Mouse (Mus musculus) neural tube, embryonic 13.5 days (tissue): ENCODE measurements around the gene Pygo1. TPM values are rescaled to one million over a fixed set of nuclear protein-coding genes. Genes with fewer than 3 reads are reported as not detected.

ENCODE experiments used
- ATAC-seq: fragments of 200-750 bp; cut with Nextera tagmentation; 2 replicates; pipeline ENCODE4 v1.8.0; 2017; ENCODE audit warnings: low read depth, mild to moderate bottlenecking, moderate TSS enrichment, moderate library complexity
- H3K27ac ChIP-seq: fragments of 300-500 bp; sonication (generic); replicated peaks from 2 replicates; pipeline ENCODE4 v1.5.1; 2015; ENCODE audit warnings: moderate library complexity, mild to moderate bottlenecking, inconsistent platforms
- H3K27me3 ChIP-seq: fragments of 300-500 bp; sonication (generic); 2 replicates; pipeline ENCODE4 v1.6.1; 2015; ENCODE audit warnings: mild to moderate bottlenecking, inconsistent platforms
- H3K36me3 ChIP-seq: fragments of 300-500 bp; sonication (generic); 2 replicates; pipeline ENCODE4 v1.6.1; 2015; ENCODE audit warnings: mild to moderate bottlenecking, inconsistent platforms
- H3K4me1 ChIP-seq: fragments of 300-500 bp; sonication (generic); replicated peaks from 2 replicates; pipeline ENCODE4 v1.6.1; 2015; ENCODE audit warnings: inconsistent platforms
- H3K4me2 ChIP-seq: fragments of 300-500 bp; sonication (generic); 2 replicates; pipeline ENCODE4 v1.6.1; 2015; ENCODE audit warnings: inconsistent platforms, mild to moderate bottlenecking, moderate library complexity
- H3K4me3 ChIP-seq: fragments of 300-500 bp; sonication (generic); 2 replicates; pipeline ENCODE4 v1.5.1; 2015; ENCODE audit warnings: mild to moderate bottlenecking, inconsistent platforms
- H3K9ac ChIP-seq: fragments of 300-500 bp; sonication (generic); 2 replicates; pipeline ENCODE4 v1.6.1; 2015; ENCODE audit warnings: moderate library complexity, mild to moderate bottlenecking, inconsistent platforms
- H3K9me3 ChIP-seq: fragments of 300-500 bp; sonication (generic); 2 replicates; pipeline ENCODE4 v1.6.1; 2016; ENCODE audit warnings: inconsistent platforms
- WGBS: fragments of 180-500 bp; shearing (Covaris S2); methylation state at CpG from one replicate; pipeline ENCODE4 v1.1.7; 2015; 5-methylcytosine and 5-hydroxymethylcytosine counted together
- polyA plus RNA-seq: library from polyadenylated mRNA; unstranded; fragments of >200 nt; fragmentation: Nextera tagmentation; extraction: Ambion mirVana; gene quantifications from 2 replicates; pipeline ENCODE4 v1.2.1, GENCODE M21; 2015

Gene Pygo1
- polyA plus RNA-seq, 1 experiment from 2014 or later = 12.4 TPM

DNA sequence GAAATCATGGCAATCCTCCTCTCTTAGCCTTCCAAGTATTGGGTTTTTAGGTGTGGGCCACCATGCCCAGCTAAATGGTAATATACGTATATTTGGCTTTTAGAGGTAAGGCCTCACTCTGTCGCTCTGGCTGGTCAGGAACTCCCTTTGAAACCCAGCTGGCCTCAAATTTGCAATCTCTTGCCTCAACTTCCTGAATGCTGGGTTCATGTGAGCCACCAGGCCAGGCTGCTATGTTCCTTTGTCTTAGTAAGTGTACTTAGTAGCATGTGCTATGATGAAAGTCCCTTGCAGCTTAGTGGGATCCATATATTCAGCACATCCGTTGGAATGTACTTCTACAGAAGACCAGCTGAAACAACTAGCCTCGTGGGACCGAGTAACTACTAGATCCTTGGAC, 49.3 kb downstream of the Pygo1 start:
- ATAC-seq = no peak
- H3K4me1 ChIP-seq = no peaks in the 10 kb centered on the region
- 92% methylated on average over 5 of the region's 5 CpGs for WGBS
- no peaks in the 10 kb centered on the region for H3K9me3 ChIP-seq
- no peaks in the 10 kb centered on the region for H3K36me3 ChIP-seq
- H3K4me2 ChIP-seq = no peak overlapping the region
- no peak overlapping the region for H3K9ac ChIP-seq
- H3K27me3 ChIP-seq = no peaks in the 10 kb centered on the region
- H3K4me3 ChIP-seq = no peak overlapping the region
- no peak overlapping the region for H3K27ac ChIP-seq

DNA sequence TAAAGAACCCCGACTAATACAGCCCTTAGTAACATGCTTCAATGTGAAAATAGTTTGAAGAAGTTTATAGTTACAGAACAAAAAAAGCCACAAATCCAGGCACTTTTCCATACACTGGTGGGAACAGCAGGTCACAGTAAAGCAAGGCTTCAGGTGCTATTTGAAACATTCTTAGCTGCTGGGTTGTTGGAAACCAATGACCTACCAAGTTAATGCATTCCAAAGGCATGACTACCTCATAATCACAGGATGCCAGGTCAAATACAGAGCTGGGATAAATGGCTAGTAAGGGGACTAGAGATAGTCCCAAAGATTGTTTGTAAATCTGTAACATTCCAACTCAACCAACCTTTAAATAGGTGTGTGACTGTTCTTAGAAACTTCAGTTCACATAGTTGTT, 49.8 kb downstream of the Pygo1 start:
- Histone ChIP-seq H3K4me1 (no peaks in the 10 kb centered on the region), H3K27ac (no peak overlapping the region), H3K36me3 (no peaks in the 10 kb centered on the region), H3K4me2 (no peak overlapping the region), H3K9ac (no peak overlapping the region), H3K4me3 (no peak overlapping the region), H3K27me3 (no peaks in the 10 kb centered on the region), H3K9me3 (no peaks in the 10 kb centered on the region)
- 89% methylated on average over 1 of the region's 1 CpGs for WGBS
- no peak for ATAC-seq

DNA sequence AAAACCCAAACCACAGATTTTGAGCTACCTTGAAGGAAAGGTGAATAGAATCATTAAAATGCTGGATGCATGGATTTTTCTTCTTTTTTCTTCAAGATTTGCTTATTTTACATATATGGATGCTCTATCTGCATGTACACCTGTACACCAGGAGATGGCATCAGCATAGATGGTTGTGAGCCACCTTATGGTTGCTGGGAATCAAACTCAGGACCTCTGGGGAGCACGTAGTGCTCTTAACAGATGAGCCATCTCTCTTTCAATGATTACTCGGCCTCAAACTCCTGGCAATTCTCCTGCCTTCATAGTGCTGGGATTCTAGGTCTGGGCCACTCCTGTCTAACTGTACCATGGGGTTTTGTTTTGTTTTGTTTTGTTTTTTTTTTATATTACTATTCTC, 57.6 kb downstream of the Pygo1 start:
- no peaks in the 10 kb centered on the region for H3K27me3 ChIP-seq
- H3K9ac ChIP-seq = no peak overlapping the region
- 66% methylated on average over 2 of the region's 2 CpGs for WGBS
- H3K36me3 ChIP-seq = no peaks in the 10 kb centered on the region
- peaks cover 23% of the 10 kb centered on the region for H3K4me1 ChIP-seq
- ATAC-seq = no peak
- no peak overlapping the region for H3K4me3 ChIP-seq
- H3K27ac ChIP-seq = no peak overlapping the region
- no peak overlapping the region for H3K4me2 ChIP-seq
- H3K9me3 ChIP-seq = no peaks in the 10 kb centered on the region

GRCm38 (mm10) chr9:72985250-72986220, 60.1 kb downstream of the Pygo1 start, which contains the start of the genes Ccpg1os and Ccpg1:
Gene Ccpg1os, minus strand, starts transcription at chr9:72985382.
Gene Ccpg1, plus strand, starts transcription at chr9:72985429.
- Histone ChIP-seq H3K27me3 (no peaks in the 10 kb centered on the region), H3K4me3 (peak within 1 kb of the TSS; percentile 80), H3K4me1 (peaks cover 23% of the 10 kb centered on the region), H3K9me3 (no peaks in the 10 kb centered on the region), H3K27ac (peak within 1 kb of the TSS; percentile 92), H3K36me3 (no peaks in the 10 kb centered on the region), H3K4me2 (peak within 1 kb of the TSS; percentile 65), H3K9ac (peak within 1 kb of the TSS; percentile 88)
- WGBS = under 1% methylated on average over 88 of the region's 88 CpGs
- ATAC-seq = peak; percentile 99

GRCm38 (mm10) chr9:72987703-72988102, 62.3 kb downstream of the Pygo1 start:
- no peak overlapping the region for H3K4me3 ChIP-seq
- no peak overlapping the region for H3K27ac ChIP-seq
- no peak overlapping the region for H3K4me2 ChIP-seq
- WGBS = 69% methylated on average over 3 of the region's 3 CpGs
- ATAC-seq = no peak
- no peaks in the 10 kb centered on the region for H3K27me3 ChIP-seq
- no peaks in the 10 kb centered on the region for H3K9me3 ChIP-seq
- H3K9ac ChIP-seq = no peak overlapping the region
- H3K36me3 ChIP-seq = no peaks in the 10 kb centered on the region
- H3K4me1 ChIP-seq = peaks cover 23% of the 10 kb centered on the region

DNA sequence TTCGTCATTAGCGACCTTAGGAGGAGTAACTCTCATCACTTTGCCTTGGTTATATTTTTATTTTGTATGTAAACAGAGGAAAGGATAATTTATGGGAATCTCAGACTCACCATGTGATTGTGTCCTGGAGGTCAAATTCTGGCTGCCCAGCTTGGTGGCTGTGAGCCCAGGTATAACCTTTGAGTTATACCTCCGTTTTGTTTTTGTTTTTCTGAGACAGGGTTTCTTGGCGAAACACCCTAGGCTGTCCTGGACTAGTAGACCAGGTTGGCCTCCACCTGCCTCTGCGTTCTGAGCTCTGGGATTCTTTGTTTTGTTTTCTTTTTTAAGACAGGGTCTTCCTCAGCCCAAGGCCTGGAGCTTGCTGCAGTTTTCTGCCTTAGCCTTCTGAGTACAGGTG, 63.3 kb downstream of the Pygo1 start:
- no peaks in the 10 kb centered on the region for H3K9me3 ChIP-seq
- no peaks in the 10 kb centered on the region for H3K27me3 ChIP-seq
- H3K27ac ChIP-seq = no peak overlapping the region
- H3K4me2 ChIP-seq = no peak overlapping the region
- no peak for ATAC-seq
- 80% methylated on average over 5 of the region's 5 CpGs for whole genome bisulfite sequencing
- peaks cover 23% of the 10 kb centered on the region for H3K4me1 ChIP-seq
- no peak overlapping the region for H3K4me3 ChIP-seq
- H3K36me3 ChIP-seq = no peaks in the 10 kb centered on the region
- no peak overlapping the region for H3K9ac ChIP-seq

GRCm38 (mm10) chr9:72991420-72991819, 66.0 kb downstream of the Pygo1 start:
- H3K36me3 ChIP-seq = no peaks in the 10 kb centered on the region
- no peaks in the 10 kb centered on the region for H3K27me3 ChIP-seq
- ATAC-seq = no peak
- whole genome bisulfite sequencing = 95% methylated on average over 2 of the region's 2 CpGs
- no peak overlapping the region for H3K9ac ChIP-seq
- no peak overlapping the region for H3K4me2 ChIP-seq
- no peak overlapping the region for H3K27ac ChIP-seq
- H3K9me3 ChIP-seq = no peaks in the 10 kb centered on the region
- H3K4me1 ChIP-seq = peaks cover 9% of the 10 kb centered on the region
- H3K4me3 ChIP-seq = no peak overlapping the region

DNA sequence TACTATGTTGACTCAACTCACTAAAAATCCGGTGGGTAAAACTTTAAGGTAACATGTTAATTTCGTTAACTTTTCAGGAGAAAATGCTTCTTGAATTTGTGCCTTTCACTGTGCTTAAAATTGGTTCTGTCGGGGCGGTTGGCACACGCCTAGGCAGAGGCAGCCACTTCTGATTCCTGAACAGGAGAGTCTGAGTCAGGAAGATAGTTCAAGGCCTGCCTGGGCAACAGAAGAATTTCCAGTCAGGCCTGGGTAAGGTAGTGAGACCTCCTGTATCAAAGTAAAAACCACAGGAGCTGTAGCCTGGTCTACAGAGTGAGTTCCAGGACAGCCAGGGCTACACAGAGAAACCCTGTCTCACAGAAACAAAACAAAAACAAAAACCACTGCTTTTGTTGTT, 67.1 kb downstream of the Pygo1 start:
- Histone ChIP-seq H3K4me2 (no peak overlapping the region), H3K27me3 (no peaks in the 10 kb centered on the region), H3K9me3 (no peaks in the 10 kb centered on the region), H3K27ac (no peak overlapping the region), H3K36me3 (0 out of 2 replicates have a peak, but pooled peaks cover 3% of the 10 kb centered on the region), H3K9ac (no peak overlapping the region), H3K4me3 (no peak overlapping the region), H3K4me1 (no peaks in the 10 kb centered on the region)
- ATAC-seq = no peak
- WGBS = 91% methylated on average over 5 of the region's 5 CpGs

DNA sequence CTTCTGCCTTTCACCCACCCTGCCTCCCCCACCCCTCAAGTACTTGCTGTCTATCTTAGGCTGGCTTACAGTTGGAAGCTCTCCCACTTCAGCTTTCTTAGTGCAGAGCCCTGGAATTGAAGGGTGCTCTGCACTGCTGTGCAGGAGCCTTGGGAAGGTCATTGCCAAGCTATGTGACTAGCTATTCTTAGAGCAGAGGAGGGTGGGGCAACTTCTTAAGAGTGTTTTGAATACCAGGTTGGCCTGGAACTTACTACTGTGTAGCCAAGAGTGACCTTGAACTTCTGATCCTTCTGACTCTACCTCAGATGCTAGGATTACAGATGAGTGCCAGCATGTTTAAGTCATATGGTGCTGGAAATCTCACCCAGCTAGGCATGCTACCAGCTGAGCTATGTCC, 70.7 kb downstream of the Pygo1 start:
- Histone ChIP-seq H3K36me3 (peaks cover 15% of the 10 kb centered on the region), H3K4me3 (no peak overlapping the region), H3K27ac (no peak overlapping the region), H3K9me3 (no peaks in the 10 kb centered on the region), H3K4me1 (no peaks in the 10 kb centered on the region), H3K9ac (no peak overlapping the region), H3K4me2 (no peak overlapping the region), H3K27me3 (no peaks in the 10 kb centered on the region)
- no peak for ATAC-seq

GRCm38 (mm10) chr9:72996806-72997205, 71.4 kb downstream of the Pygo1 start:
- Histone ChIP-seq H3K27me3 (no peaks in the 10 kb centered on the region), H3K9me3 (no peaks in the 10 kb centered on the region), H3K4me1 (no peaks in the 10 kb centered on the region), H3K36me3 (peaks cover 21% of the 10 kb centered on the region), H3K9ac (no peak overlapping the region), H3K4me2 (no peak overlapping the region), H3K27ac (no peak overlapping the region), H3K4me3 (no peak overlapping the region)
- ATAC-seq = no peak
- 60% methylated on average over 7 of the region's 7 CpGs for WGBS

GRCm38 (mm10) chr9:73000487-73000886, 75.0 kb downstream of the Pygo1 start:
- Histone ChIP-seq H3K4me1 (no peaks in the 10 kb centered on the region), H3K4me3 (no peak overlapping the region), H3K9me3 (no peaks in the 10 kb centered on the region), H3K36me3 (peaks cover 42% of the 10 kb centered on the region), H3K27me3 (no peaks in the 10 kb centered on the region), H3K4me2 (no peak overlapping the region), H3K9ac (no peak overlapping the region), H3K27ac (no peak overlapping the region)
- 71% methylated on average over 2 of the region's 2 CpGs for WGBS
- ATAC-seq = no peak

DNA sequence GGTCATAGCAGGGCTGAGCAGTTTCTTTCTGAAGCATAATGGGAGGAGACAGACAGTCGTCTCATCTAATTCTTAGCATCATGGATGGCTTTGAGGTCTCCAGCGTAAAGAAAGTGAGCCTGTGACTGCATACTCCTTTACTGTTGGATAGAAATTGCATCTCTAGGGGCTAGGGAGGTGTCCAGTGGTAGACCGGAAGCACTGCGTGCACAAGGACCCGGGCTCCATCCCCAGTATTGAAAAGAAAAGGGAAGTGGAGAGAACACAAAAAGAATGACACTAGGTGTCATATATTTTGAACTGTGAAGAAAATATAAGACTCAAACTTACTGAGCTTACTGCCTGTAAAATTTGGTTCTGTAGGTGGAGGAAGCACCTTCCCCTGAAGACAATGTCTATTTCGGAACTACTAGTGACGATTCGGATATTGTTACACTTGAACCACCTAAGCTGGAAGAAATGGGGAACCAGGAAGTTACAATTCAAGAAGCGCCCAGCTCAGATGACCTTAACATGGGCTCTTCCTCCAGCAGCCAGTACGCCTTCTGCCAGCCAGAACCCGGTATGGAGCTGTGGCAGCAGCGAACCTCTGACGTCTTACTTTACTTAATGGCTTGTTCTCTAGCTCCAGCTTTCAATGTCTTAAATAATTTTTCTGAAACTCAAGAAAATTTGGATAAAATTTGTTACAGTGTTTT, 76.0 kb downstream of the Pygo1 start:
- Histone ChIP-seq H3K9ac (no peak overlapping the region), H3K9me3 (no peaks in the 10 kb centered on the region)

More for the DNA sequence above, 76.0 kb downstream of the Pygo1 start:
- ATAC-seq = no peak
- H3K27ac ChIP-seq = no peak overlapping the region
- H3K4me3 ChIP-seq = no peak overlapping the region
- H3K36me3 ChIP-seq = peaks cover 51% of the 10 kb centered on the region
- WGBS = 88% methylated on average over 13 of the region's 13 CpGs
- H3K27me3 ChIP-seq = no peaks in the 10 kb centered on the region
- no peak overlapping the region for H3K4me2 ChIP-seq
- no peaks in the 10 kb centered on the region for H3K4me1 ChIP-seq
